Mouse (Mus musculus) v-Abl transformed pro-B cells (cell line): ENCODE results near the gene Gramd1c.

Source experiments
- in situ Hi-C, 2 experiments: fragments of 400-800 bp; cut with MboI; formaldehyde crosslinking; loops; one replicate each; pipeline ENCODE4 v1.15.1; 2025; ENCODE audit not compliant: unreplicated experiment in 2 of 2

Gene Gramd1c

DNA sequence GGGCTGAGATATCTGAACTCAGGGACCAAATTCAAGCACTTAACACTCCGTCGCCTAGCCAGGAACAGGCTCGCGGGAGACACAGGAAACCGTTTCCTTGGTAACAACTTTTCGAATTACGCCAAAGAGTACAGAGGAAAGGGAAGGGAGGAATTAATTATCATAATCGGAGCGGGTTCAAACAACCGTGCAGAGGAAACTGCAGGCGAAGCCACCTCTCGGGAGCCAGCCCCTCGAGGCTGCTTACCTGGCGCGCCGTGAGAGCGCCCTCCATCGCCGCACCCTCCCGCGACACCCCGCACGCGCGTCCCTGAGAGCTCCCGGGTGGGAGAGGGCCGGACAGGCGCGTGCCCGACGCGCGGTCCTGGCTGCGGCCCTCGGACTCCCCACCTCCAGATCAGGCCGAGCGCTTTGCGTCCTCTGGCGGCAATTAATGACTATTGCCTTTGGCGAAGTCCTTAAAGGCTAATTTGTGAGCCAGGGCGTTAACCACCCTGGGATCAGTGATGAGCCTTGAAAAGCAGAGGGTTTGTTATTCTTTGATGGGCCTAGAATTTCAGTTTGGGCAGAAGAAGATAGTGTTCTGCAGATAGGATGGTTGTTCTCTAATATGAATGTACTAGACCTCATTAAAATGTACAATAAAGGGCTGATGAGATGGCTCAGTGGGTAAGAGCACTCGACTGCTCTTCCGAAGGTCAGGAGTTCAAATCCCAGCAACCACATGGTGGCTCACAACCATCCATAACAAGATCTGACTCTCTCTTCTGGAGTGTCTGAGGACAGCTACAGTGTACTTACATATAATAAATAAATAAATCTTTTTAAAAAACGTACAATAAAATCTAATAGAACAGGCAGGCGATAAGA is at the start of gene Gramd1c:
Gramd1c (minus strand) TSS at position 321 of the 870 bp plus-strand sequence.
- in situ Hi-C loops = loop anchor here (5.0 to 25.0 kb wide), 7 partner anchors 181 to 1901 kb away; no protein-coding TSS in a partner anchor

DNA sequence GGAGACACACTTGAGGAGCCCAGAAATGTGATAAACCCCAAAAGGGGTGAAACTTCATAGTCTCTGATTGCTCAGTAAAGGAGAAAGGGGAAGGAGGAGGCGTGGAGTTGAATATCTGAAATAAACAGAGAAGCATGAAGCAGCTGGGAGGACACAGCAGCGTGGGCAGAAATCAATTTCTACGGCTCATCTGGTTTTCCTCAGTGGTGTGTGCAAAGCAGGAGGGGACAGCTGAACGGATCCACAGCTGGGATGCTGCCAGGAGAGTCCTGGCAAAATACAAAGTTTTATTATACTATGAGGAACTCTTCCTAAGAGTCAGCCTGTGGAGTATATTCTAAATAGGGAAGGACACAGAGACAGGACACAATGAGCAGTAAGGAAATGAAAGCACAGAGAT is 45.9 kb upstream of the Gramd1c start:
- in situ Hi-C loops = no loop called here

DNA sequence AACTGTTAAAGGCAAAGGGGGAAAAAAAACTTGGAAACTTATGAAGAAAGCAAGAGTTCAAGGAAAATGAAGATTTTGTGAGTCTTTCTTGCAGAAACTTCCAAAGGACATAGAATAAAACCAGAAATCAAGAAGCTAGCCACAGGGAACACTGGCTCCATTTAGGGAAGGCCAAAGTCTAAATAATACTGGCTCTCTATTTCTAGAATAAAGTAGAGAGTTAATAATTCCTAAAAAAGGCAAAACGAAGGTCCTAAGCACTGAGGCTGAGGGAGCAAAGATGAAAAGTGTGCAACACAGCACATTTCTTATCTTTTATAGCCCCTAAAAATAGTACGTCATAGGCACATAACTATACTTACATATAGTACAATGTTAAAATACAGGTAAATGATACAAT is 42.1 kb upstream of the Gramd1c start:
- in situ Hi-C loops = no loop called here

DNA sequence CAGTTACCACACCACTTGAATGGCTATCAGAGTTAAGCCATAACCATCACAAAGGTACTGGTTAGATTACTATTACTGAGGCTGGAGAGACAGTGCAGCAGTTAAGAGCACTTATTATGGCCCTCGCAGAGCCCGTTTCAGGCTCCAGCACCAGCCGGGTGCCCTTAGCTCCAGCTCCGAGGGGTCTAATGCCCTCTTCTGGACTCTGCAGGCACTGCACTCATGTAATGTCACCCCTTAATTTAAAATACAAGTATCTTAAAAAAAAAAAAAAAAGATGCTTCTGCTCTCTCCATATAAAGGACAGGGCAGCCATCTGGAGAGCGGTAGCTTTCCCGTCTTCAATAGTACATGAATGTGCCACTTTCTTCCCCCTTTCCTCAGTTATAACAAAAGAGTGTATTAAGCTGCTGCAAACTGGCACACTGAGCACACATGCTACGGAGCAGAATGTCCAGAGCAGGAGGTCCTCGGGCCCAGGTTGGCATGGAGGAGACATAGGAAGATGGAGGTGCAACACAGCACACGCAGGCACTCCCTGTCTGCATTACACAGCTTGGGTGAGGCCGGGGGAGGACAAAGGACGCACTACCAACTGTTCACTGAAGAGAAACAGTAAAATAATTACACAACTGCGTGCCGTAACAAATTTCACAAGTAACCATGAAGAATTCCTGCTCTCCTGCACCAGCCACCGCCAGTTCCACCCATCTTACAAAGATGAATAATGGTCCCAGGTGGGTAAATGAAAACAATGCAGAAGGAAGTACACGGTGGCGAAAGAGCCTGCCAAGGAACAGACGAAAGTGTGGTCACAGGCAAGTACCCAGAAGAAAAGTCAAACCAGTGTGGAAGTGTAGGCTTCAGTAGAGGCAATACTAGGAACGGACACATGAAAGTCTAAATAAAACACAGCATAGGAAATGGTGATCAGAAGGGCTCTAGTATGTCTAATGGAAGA is 40.9 kb upstream of the Gramd1c start:
- in situ Hi-C loops = no loop called here

DNA sequence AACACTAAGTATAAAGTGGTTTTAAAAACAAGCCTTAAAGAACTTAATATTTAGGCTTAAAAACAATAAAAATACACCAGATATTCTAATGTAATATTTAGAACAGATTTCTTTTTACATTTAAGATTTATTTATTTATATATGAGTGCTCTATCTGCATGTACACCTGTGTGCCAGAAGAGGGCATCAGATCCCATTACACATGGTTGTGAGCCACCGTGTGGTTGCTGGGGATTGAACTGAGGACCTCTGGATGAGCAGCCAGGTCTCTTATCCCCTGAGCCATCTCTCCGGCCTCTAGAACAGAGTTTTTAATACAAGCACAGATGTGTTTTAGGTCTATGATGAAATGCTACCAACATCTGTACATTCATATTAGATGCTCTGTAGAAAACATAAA is 39.8 kb upstream of the Gramd1c start:
- in situ Hi-C loops = no loop called here

DNA sequence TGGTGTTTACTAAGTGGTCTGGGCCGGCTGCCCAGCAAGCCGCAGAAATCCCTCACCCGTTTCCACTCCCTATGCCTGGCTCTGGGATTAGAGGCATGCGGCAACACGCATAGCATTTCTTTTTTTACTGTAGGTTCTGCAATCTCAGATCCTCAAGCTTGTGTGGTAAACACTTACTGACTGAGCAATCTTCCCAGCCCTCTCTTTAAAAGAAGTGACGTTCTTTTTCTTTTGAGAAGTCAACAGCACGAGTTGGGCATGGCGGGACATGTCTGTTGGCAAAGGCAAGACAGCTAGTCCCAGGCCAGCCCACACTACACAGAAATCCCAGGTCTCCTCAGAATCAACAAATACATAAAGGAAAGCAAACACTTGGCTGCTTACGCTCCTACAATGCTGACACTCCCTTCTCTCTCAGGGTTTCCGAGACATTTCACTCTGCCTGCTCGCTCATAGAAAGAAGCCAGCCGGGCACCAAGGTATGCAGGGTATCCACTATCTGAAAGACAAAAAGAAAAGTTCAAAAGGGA is 38.1 kb upstream of the Gramd1c start:
- in situ Hi-C loops = no loop called here

DNA sequence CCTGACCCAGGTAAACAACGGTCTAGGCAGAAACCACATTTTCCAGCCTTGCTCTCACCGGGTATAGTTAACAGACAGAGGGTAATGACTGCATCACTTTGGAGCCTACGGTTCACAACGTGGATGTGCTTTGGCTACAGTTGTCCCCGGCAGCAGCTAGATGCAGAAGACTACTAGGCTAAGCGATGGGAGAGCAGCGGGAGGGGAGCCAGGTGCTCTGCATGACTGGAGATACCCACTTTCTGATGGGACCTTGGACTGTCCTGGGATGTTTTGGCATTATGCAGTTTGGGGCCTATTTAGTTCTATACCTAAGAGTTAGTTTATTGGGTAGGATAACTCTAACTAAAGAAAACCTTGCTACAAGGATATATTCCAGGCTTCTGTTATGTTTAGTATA is 36.2 kb upstream of the Gramd1c start:
- in situ Hi-C loops = no loop called here

DNA sequence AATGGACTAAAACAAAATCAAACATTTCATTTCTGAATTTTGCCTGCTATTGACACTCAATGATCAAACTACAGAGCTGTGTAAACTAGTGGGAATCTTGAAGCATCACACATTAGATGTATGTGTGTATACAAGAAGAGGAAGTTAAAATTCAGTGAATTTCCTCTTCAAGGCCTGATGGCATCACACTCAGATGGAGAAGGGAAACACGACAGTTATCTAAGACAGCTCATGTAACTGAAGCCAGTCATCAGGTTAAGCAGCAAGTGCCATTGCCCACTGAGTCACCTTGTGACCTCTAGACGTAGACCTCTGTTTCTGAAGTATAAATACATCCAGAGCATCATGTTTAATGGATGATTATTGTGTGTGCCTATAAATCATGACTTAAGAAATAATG is 24.5 kb upstream of the Gramd1c start:
- in situ Hi-C loops = no loop called here

DNA sequence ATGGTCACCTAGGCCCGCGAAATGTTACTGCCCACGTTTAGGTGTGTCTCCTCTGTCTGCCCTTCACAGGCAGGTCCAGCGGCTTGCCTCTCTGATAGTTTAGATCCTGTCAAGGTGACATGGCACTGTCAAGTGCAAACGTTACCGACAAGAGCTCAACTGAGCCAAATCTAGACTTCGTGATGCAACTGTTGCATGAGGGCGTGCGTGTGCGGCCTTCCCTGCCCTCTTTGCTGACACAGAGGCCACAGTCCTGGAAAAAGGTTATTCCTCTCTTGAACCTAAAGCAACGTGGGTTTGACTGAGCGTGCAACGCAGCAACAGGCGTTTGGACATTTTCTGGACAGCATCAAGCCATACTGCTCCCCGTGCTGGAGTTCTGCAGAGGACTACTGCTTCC is 1.8 kb downstream of the Gramd1c start:
- in situ Hi-C loops = loop anchor here (5.0 to 25.0 kb wide), 7 partner anchors 179 to 1899 kb away; no protein-coding TSS in a partner anchor

DNA sequence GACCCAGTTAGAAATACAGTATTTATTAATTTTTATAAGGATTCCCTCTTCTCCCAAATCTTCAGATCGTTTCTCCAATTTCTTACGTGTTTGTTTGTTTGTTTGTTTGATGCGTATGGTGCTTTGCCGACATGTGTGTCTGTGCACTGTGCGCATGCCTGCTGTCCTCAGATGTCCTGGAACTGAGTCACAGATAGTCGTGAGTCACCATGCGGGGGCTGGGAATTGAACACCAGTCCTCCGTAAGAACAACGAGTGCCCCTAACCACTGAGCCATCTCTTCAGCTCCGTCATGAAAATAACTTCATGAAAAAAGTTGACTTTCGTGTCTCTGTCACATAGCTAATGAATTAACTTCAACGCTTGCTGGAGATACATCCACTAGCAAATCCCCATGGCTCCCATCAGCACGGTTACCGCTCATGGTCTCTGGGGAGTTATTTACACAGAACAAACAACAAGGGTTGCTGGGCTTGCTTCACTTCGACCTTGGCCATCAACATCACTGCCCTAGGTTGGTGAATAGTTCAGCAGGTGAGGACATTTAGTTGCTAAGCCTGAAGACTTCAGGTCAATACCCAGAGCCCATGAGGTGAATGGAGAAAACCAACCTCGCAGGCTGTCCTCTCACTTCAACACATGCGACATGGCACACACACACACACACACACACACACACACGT is 2.4 kb downstream of the Gramd1c start:
- in situ Hi-C loops = loop anchor here (5.0 to 25.0 kb wide), 7 partner anchors 178 to 1898 kb away; no protein-coding TSS in a partner anchor

DNA sequence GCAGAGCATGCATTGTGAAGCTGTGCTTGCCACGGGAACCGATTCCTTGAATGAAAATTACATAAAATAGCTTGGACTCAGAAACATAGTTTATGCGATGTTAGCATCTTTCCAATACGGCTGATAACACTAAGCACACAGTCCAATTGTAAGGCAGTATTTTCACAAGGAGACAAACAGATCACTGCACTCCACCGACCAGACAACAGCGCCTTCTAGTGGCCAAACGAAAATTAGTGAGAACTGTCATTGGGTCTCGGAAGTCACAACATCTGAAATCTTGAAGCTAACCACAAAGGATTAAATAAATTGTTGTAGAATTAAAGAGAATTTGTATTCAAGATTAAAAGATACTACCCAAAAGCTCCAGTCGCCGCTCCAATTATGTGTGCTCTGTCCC is 4.4 kb downstream of the Gramd1c start:
- in situ Hi-C loops = loop anchor here (5.0 to 25.0 kb wide), 5 partner anchors 176 to 1896 kb away; no protein-coding TSS in a partner anchor

DNA sequence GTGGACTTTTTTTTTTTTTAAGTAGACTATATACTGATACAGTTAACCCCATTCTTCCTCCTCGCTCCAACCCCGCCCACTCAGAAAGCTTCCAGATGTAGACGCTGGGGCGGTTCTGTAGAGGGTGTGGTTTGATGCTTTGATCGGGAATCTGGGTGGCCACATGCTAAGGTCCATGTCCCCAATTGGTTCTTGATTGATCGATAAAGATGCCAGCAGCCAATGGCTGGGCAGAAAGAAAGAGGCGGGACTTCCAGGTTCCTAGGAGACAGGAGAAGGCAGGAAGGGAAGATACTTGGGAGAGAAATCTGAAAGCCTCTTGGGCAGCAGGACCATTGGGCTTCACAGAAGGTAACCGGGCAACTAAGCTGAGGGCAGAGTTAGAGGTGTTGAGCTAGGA is 7.4 kb downstream of the Gramd1c start:
- in situ Hi-C loops = loop anchor here (5.0 to 25.0 kb wide), 5 partner anchors 173 to 1893 kb away; no protein-coding TSS in a partner anchor

DNA sequence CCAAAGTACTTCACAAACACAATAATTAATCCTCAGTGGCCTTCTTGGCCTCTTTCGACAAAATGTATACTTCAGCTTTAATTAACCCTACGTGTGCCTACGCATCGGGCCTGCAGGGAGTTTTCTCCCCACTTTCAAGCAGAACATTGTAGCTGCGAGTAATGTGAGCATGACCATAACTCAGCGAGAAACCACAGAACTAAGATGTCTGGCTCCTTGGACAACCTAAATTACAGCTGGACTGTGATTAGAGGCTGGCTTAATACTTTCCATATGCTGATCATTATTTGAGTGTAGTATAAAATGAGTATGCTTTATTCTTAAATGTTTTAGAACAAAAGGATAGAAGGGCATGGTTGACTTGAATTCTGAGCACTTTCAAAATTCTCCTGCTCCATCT is 9.9 kb downstream of the Gramd1c start:
- in situ Hi-C loops = loop anchor here (25.0 kb wide), 2 partner anchors 1216 to 1891 kb away; no protein-coding TSS in a partner anchor

DNA sequence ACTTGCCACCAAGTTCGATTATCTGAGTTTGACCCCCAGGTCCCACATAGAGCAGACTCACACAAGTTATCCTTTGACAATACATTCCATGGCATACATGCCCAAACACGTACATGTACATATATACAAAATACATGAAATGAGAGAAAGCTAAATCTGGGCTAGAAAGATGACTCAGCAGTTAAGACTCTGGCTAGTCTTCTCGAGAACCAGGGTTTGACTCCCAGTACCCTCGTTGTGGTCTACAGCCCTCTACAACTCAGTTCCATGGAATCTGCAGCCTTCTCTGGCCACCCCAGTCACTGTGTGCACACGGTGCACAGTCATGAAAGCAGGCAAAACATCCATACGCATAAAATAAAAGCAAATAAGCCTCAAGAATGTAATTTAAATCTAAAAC is 10.8 kb downstream of the Gramd1c start:
- in situ Hi-C loops = loop anchor here (25.0 kb wide), 2 partner anchors 1215 to 1890 kb away; no protein-coding TSS in a partner anchor

DNA sequence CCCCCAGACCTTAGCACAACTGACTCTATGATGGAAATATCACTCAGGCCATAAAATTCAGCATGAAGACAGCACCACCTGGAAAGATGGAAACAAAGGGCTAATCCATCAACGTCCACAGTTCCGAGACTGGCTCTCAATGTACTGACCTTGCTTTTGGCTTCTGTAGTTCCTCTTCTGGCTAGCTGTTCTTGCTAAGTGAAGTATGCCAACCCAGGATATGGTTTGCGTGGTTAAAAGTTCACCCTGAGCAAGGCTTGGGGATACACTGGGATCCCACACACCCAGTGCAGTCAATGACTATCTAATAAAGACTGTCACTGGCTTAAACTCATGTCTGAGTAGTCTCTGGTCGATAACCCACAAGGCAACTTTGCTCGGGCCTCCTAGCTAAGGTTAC is 13.0 kb downstream of the Gramd1c start:
- in situ Hi-C loops = loop anchor here (25.0 kb wide), 2 partner anchors 1213 to 1888 kb away; no protein-coding TSS in a partner anchor

DNA sequence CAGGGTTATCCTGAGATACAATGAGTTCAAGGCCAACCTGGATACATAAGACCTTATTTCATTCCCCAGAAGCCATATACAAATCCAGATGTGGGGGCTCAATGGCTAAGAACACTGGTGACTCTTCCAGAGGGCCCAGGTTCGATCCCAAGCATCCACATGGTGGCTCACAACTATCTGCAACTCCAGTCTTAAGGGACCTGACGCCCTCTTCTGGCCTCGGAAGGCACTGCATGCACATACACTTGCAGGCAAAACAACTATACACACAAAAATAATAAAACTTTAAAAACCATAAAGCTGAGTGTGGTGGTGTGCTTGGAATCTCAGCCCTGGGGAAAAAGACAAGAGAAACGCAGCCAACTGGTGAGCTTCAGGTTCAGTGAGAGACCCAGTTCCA is 24.0 kb downstream of the Gramd1c start:
- in situ Hi-C loops = no loop called here

DNA sequence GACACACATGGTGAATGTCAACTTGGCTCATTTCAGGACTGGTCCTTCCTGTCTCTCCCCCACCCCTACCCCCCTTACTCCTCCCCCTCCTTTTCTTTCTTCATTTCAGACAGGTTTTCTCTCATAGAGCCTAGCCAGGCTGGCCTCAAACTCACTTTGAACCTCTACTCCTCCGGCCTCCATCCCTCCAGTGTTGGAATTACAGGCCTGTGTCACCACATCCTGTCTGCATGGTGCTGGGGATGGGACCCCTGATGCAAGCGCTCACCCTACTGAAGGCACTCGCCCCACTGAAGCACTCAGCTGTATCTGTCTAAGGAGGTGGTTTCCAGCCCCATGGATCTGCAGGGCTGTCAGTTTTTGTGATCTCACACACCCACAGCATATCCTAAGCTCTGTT is 27.9 kb downstream of the Gramd1c start:
- in situ Hi-C loops = no loop called here

DNA sequence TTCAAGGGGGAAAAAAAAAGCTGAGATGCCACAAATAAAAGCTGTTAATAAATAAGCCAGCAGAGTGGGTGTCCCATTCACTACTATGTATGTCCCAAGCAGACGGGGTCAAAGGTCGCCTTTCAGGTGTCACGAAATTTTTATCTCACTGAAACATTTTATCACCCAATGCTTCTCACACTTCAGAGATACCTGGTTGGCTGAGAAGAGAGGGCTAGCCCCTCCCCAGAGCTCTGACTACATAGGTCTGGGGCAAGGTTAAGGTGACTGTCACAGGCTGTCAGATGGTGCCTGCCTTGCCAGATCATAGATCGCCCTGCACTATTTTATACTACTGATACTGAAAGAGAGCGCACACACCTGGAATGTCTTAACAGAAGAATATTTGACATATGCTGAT is 29.8 kb downstream of the Gramd1c start:
- in situ Hi-C loops = no loop called here

DNA sequence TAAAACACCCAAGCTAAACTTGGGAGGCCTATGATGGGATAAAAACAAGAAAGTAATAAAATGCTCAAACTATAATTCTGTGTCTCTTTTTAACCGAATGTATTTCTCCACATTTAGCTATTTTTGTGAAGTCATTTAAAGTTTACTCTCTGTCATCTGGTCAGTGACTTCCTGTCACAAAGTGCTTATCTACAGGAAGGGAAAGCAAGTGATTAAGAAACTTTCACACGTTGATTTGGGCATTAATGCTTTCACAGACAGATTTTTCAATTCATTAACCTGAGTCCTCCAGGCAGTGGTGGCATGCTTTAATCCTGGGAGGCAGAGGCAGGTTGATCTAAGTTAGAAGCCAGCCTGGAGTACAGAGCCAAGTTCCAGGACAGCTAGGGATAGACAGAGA is 33.9 kb downstream of the Gramd1c start:
- in situ Hi-C loops = no loop called here

DNA sequence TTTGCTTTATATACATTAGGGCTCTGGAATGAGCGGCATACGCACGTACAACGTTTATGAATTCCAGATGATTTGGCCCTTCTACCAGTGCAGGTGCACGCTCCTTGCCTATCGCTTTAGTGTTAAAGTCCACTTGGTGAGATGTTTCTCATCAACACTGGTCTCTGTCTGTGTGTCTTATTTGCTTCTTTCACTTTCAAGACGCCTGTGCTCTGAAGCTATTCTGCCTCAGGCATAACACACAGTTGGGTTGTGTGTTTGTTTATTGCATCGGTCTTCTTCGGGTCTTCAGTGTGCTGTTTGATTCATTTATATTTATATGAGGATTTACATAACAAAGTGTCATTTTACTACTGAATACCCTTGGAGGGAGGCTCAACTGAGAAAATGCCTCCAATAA is 36.3 kb downstream of the Gramd1c start:
- in situ Hi-C loops = no loop called here
